Mouse (Mus musculus) splenic B cell, adult 2 months (primary cell): Measurements from ENCODE around the gene Hmgn1.
A peak's percentile ranks its signal among the peaks of the same experiment; 100 is the strongest.
"Not testable (repeated sequence)": the region's sequence is repeated elsewhere in the genome, so short reads cannot be mapped to it uniquely, and the experiment has no call there.

Source experiments
- DNase-seq: peaks from one replicate; pipeline ENCODE4 v3.0.0-alpha.2; 2011; ENCODE audit warnings: low read depth, low spot score
- H3K27me3 ChIP-seq: 2 replicates; pipeline ENCODE4 v1.6.1; 2012; ENCODE audit warnings: mild to moderate bottlenecking, low read length, moderate library complexity, mixed read lengths; ENCODE audit not compliant: control insufficient read depth, poor library complexity, insufficient read depth, severe bottlenecking
- H3K36me3 ChIP-seq: 2 replicates; pipeline ENCODE4 v1.6.1; 2012; ENCODE audit warnings: mild to moderate bottlenecking, low read length, moderate library complexity, mixed read lengths; ENCODE audit not compliant: control insufficient read depth, poor library complexity, insufficient read depth, severe bottlenecking

Hmgn1 gene

GRCm38 (mm10) chr16:96149311-96149710 is 21.8 kb upstream of the Hmgn1 start:
- no peak for DNase-seq

DNA sequence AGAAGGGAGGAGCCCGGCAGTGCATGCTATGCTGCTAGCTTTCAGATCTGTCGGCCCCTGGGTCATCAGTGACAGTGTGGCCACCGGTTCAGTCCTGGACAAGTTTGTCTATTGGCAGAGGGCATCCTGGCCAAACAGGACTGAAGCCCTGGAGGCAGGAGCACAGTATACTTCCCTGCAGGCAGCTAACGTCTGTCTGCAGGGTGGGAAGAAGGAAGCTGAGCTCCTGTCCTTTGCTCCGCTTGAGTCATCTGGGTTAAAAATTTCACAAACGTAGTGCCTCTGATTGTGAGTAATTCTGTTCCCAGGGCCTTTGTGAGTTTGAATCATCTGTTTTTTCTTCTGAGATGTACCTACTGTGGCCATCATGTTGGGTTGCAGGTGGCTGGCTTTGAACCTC is 21.3 kb upstream of the Hmgn1 start:
- Histone ChIP-seq H3K27me3 (no peaks in the 10 kb centered on the region), H3K36me3 (no peaks in the 10 kb centered on the region)
- no peak for DNase-seq

More at GRCm38 (mm10) chr16:96149311-96149710, 21.8 kb upstream of the Hmgn1 start:
- Histone ChIP-seq H3K36me3 (no peaks in the 10 kb centered on the region), H3K27me3 (no peaks in the 10 kb centered on the region)

DNA sequence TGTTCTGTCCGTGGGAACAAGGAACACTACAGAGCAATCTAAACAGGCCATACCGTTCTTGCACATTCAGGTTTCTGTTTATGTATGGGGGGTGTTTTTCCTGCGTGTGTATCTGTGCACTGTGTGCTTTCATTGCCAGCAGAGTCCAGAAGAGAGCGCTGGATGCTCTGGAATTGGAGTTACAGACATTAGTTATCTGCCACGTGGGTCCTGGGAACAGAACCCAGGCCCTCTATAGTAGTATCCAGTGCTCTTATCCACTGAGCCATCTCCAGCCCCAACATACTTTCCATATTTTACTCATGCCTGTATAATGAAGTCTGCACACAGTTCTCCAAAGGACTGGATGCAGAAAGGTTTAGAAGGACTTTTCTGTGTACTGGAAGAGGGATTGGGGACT is 18.3 kb upstream of the Hmgn1 start:
- Histone ChIP-seq H3K27me3 (no peaks in the 10 kb centered on the region), H3K36me3 (no peaks in the 10 kb centered on the region)
- DNase-seq: no peak

DNA sequence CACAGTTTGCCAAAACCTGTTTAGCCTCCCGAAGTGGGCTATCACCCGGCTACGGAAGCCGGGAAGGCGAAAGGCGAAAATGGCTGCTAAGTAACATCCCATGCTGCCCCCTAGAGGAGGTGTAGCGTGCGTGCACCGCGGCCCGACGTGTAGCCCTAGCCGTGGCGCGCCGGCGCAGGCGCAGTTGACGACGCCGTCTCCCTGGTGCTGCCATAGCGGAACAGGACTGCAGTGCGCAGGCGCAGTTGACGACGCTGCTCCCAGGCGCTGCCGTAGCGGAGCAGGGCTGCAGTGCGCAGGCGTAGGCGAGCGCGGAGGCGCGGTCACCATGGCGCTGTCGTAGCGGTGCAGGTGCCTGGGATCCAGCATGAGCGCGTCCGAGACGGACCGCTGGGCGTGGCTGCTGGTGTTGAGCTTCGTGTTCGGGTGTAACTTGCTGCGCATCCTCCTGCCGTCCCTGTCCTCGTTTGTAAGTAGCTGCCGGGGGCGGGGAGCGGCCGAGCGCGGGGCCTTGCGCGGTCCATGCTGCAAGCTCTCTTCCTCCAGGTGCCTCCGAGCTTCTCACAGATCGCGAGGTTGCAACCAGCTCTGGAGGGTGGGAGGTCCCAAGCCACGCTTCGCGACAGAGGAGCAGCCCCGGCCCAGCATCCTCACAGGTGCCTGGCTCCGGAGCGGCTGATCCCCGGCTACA is 17.7 kb upstream of the Hmgn1 start, which contains the start of gene Wrb:
Gene Wrb, plus strand, starts transcription at position 298 of the 691 bp plus-strand sequence.
- no peaks in the 10 kb centered on the region for H3K36me3 ChIP-seq
- no peaks in the 10 kb centered on the region for H3K27me3 ChIP-seq
- peak; percentile 100 for DNase-seq

DNA sequence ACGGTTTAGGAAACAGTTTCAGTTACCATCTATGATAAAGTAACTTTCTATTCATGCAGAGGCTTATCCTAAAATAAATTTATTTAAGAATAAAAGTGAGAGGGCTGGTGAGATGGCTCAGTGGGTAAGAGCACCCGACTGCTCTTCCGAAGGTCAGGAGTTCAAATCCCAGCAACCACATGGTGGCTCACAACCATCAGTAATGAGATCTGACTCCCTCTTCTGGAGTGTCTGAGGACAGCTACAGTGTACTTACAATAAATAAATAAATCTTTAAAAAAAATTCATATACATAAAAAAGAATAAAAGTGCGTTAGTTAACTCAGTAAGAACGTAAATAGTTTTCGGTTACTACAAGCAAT is 17.2 kb upstream of the Hmgn1 start:
- H3K27me3 ChIP-seq, H3K36me3 ChIP-seq, DNase-seq: not testable (repeated sequence)

- H3K27me3 ChIP-seq: no peaks in the 10 kb centered on the region; the same call in none of the 2 replicates
- no peak for DNase-seq
- H3K36me3 ChIP-seq: peaks cover 7% of the 10 kb centered on the region
Observed at GRCm38 (mm10) chr16:96128466-96128865, 937 bp upstream of the Hmgn1 start.

DNA sequence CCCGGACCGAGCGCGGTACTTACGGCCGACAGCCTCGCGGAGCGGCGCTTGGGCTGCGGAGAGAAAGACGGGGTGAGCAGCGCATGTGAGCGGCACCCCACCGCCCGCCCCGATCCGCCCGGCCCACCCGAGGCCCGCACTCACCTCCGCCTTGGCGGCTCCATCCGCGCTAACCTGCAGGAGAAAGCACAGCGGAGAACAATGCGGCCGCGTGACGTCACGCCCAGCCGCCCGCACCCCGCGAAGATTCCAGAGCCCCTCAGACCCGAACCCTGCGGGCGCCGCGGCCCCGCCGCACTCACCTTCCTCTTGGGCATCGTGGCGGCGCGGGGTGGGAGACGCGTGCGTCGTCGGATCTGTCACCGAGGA is 257 bp downstream of the Hmgn1 start:
- no peak for DNase-seq
- Histone ChIP-seq H3K27me3 (no peaks in the 10 kb centered on the region; the same call in none of the 2 replicates), H3K36me3 (peaks cover 7% of the 10 kb centered on the region)

DNA sequence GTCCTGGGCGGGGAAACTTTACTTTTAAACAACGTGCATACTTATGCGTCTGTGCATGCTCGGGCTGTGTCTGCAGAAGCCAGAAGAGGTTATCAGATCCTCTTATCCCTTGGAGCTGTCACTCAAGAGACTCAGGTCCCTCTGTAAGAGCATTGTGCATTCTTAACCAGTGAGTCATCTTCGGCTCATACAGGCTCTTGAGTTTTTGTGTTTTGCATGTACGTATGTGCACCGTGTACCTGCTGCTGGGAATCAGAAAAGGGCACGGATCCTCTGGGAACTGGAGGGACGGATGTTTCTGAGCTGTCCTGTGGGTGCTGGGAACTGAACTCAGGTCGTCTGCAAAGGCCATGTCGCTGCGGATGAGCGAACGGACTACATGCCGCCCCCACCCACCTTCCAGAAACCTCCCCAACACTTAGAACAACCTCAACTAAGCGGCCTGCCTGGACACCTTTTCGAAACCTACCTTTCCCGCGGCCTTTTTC is 801 bp downstream of the Hmgn1 start:
- peak; percentile 22 for DNase-seq
- Histone ChIP-seq H3K36me3 (peaks cover 7% of the 10 kb centered on the region), H3K27me3 (no peaks in the 10 kb centered on the region; the same call in none of the 2 replicates)

GRCm38 (mm10) chr16:96120022-96120623 is 7.4 kb downstream of the Hmgn1 start:
- H3K27me3 ChIP-seq: no peaks in the 10 kb centered on the region
- DNase-seq: no peak

GRCm38 (mm10) chr16:96114729-96115128 is 12.8 kb downstream of the Hmgn1 start:
- Histone ChIP-seq H3K36me3 (no peaks in the 10 kb centered on the region), H3K27me3 (no peaks in the 10 kb centered on the region)
- DNase-seq: peak; percentile 64

More at GRCm38 (mm10) chr16:96120022-96120623, 7.4 kb downstream of the Hmgn1 start:
- peaks cover 5% of the 10 kb centered on the region; the same call in 1 of the 2 replicates for H3K36me3 ChIP-seq

DNA sequence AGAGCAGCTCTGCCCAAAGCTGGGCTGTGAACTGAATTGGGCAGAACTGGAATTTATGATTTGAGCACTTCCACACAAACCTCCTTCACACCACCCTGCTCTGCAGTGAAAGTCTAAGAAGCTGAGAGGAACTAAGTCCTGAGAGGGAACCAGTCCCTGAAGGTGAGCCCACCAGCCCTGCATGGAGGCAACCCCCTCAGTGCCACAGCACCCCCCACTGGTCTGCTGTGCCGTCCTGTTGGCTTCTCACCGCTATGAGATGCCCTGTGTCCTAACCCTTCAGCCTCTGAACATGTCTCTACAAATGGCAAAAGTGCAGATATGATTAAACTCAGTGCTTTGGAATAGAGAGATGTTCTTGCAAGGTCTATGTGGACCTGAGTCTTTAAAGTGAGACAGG is 14.8 kb downstream of the Hmgn1 start:
- DNase-seq: peak; percentile 68
- H3K27me3 ChIP-seq: no peaks in the 10 kb centered on the region
- H3K36me3 ChIP-seq: no peaks in the 10 kb centered on the region

GRCm38 (mm10) chr16:96110655-96111345 is 16.7 kb downstream of the Hmgn1 start:
- Histone ChIP-seq H3K36me3 (no peaks in the 10 kb centered on the region), H3K27me3 (no peaks in the 10 kb centered on the region)
- peak; percentile 55 for DNase-seq

- peak; percentile 80 for DNase-seq
- Histone ChIP-seq H3K27me3 (no peaks in the 10 kb centered on the region), H3K36me3 (no peaks in the 10 kb centered on the region)
Observed at GRCm38 (mm10) chr16:96109673-96110072, 17.9 kb downstream of the Hmgn1 start.

DNA sequence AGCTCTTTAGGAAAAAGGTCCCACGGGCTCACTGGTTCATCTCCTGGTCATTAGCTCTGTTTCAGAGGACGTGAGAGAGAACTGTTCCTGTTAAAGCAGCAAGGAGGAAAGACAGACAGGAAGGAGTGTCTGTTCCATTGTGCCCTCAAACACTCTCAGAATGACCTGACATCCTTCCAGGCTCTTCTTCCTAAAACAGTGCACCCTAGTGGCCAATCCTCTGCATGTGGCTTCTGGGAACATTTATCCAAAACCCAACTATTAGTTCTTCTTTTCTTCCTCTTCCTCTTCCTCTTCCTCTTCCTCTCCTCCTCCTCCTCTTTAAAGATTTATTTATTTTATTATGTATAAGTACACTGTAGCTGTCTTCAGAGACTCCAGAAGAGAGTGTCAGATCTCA is 24.5 kb downstream of the Hmgn1 start:
- DNase-seq: peak; percentile 42

GRCm38 (mm10) chr16:96097811-96098210 is 29.7 kb downstream of the Hmgn1 start:
- not testable (repeated sequence) for DNase-seq, H3K36me3 ChIP-seq, H3K27me3 ChIP-seq

More for the DNA sequence above, 24.5 kb downstream of the Hmgn1 start:
- Histone ChIP-seq H3K36me3 (no peaks in the 10 kb centered on the region), H3K27me3 (no peaks in the 10 kb centered on the region)
